Mouse (Mus musculus): ENCODE data around the gene Prkd1.

GRCm38 (mm10) chr12:50540793-50541192 lies 108.1 kb downstream of the Prkd1 start:
- TF ChIP-seq EP300 (IDR thresholded peaks at IDR 0.05) (no peak), CTCF (IDR thresholded peaks at IDR 0.05) (no peak)

Data from lung, postnatal 0 days (tissue).